Mouse (Mus musculus): Measurements from ENCODE around the gene Olfr206.
"Not testable (repeated sequence)": the region's sequence is repeated elsewhere in the genome, so short reads cannot be mapped to it uniquely, and the experiment has no call there.

Gene Olfr206

DNA sequence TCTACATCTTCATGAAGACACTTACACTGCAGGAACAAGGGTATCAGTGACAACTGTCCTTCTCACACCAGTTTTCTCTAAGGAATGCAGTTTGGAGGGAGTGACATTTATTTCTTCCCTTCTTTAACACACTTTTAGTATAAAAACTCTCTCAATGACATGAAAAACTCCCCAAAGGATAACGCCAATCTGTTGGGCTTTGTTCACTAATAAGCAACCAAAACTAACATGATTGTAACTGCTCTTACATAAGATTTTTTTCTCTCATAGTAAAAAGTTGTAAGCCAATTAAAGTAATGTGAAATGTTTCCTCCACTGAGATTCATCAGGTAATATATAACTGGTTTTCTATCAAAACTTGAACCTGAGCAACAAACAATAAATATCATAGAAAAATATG lies at the start of gene Olfr206:
Gene Olfr206 (minus strand): TSS at position 101 of the 400 bp plus-strand sequence.
- no peak for DNase-seq

GRCm38 (mm10) chr16:59393300-59393699 lies 44.3 kb upstream of the Olfr206 start:
- peak; percentile 85 for DNase-seq

DNA sequence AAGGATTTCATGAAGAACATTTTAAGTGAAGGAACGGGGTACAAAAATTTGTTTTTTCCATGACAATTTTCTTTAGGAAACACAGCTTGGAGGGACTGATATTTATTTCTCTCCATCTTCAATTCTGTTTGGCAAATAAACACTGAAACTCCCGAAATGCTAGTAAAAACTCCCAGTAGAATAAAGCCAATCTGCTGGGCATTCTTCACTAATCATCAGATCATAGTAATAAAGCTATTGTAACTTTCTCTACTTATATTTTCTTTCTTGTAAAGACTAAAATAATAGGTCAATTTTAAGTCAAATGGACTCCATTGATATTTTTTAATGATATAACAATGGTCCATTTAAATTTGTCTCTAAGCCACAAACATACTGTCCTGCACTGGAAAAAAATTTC lies 14.8 kb upstream of the Olfr206 start, which contains the start of gene Olfr209:
Gene Olfr209 (minus strand): TSS at position 101 of the 400 bp plus-strand sequence.
- DNase-seq: no peak

- no peak for DNase-seq
Observed at GRCm38 (mm10) chr16:59331038-59331437, 18.0 kb downstream of the Olfr206 start, which contains the start of gene Olfr205. Gene Olfr205 (minus strand): TSS chr16:59331138.

GRCm38 (mm10) chr16:59323262-59323661 lies 25.8 kb downstream of the Olfr206 start:
- not testable (repeated sequence) for DNase-seq

DNA sequence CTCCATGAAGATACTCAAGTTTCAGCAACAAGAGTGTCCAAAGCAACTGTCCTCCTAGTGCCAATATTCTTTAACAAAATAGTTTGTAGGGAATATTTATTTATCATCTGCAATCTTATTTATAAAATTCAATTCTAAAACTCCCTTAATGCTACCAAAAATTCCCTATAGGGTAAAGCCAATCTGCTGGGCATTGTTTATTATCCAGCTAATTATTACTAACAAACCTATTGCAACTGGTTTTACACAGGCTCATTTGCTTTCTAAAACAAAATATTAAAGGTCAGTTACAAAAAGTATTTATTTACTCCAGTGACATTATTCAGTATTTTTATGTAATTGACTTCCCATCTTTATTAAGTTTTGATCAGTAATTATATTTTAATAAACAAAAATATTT lies 30.9 kb downstream of the Olfr206 start, which contains the start of gene Olfr204:
Gene Olfr204 (minus strand): TSS at position 101 of the 400 bp plus-strand sequence.
- DNase-seq: no peak

GRCm38 (mm10) chr16:59298581-59298980 lies 50.5 kb downstream of the Olfr206 start, which contains the start of gene Olfr203:
Gene Olfr203 (plus strand): TSS chr16:59298881.
- DNase-seq: no peak
